Mouse (Mus musculus) embryo, embryonic 11 days (tissue): ENCODE measurements at regions not wholly inside any gene's neighbourhood (a gene's known extent, or its start where the extent isn't known, plus 50 kb on each side); places are given as distances from the start of the nearest gene placed in this dataset.

Source experiments
- DNase-seq: peaks from one replicate; pipeline ENCODE4 v3.0.0-alpha.2; 2015

DNA sequence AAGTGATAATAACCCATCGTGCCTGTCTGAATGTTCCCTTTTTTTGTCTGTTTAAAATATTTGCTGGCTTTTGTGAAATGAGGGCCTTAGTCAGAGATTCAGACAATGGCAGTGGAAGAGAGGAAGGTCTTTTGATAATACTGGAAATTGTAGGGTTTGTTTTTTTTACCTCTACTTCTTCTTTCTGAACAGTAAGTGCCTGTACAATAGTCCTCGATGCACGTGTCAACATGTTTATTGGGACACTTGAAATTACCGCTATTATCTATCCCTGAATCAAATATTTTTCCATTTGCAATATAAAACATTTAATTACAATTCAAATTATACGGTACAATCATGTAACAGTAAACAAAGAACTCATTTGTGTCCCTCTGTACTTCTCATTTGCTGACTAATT is 733.5 kb downstream of the Fam19a2 start:
- no peak for DNase-seq

DNA sequence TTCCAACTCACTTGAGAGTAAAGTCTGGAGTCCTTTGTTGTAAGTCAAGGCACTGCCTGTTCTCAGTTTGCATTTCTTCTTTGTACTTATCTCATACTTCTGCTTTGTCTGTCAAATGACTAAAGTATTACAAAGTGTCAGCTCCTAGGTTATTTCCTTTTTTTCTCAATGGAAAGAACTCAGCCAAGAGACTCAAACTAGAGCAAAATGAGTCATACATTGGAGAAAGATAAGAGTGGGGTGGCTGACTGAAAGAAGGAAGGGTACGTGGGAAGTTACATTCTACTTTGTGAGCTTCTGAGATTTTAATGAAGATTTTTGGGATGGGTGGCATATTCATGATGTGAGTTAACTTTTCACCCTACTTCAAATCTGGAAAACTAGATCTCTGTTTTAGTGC is 735.2 kb downstream of the Fam19a2 start:
- DNase-seq = no peak

DNA sequence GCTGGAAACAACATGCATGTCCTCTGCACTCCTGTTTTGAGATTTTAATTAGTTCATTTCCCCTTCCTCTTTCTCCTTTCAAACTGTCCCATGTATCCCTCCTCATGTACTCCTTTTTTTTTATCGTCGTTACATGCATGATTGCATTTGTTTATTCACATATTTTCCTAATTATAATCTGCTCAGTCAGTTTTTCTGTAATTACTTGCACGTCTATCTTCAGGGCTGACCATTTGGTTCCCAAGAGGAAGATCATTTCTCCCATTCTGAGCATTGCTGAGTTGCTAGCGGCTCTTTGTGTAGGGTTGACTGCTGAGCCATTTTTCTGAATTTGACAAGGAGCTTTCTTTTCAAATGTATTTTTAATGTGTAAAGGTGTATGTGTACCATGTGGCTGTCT is 781.2 kb downstream of the Fam19a2 start:
- no peak for DNase-seq

DNA sequence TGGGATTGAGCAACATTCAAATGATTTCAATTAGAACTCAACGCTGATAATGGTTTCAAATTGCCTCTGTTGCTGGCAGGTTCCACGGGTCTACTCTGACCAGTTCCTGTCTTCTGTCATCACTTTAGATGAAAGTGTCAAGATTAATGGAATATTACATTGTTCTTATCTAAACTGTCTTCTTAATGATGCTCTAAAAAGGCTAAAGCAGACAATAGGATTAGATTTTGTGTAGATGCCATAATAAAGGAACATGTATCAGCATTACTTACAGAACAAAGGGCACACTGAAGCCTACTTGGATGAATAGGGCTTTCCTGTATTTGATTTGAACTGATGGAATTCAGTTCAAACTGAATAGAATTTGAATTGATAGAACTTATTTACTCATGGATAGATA is 782.0 kb downstream of the Fam19a2 start:
- no peak for DNase-seq

DNA sequence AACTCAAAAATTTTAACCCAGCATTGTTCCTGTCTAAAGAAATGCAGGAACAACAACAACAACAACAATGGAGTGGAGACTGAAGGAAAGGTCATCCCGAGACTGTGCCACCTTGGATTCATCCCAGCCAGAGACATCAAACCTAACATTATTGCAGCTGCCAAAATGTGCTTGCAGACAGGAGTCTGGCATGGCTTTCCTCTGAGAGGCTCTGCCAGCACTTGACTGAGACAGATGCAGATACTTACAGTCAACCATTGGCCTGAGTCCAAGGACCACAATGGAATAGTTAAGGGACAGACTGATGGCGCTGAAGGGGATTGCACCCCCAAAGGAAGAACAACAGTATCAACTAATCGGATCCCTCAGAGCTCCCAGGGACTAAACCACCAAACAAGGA is 819.0 kb downstream of the Fam19a2 start:
- no peak for DNase-seq

DNA sequence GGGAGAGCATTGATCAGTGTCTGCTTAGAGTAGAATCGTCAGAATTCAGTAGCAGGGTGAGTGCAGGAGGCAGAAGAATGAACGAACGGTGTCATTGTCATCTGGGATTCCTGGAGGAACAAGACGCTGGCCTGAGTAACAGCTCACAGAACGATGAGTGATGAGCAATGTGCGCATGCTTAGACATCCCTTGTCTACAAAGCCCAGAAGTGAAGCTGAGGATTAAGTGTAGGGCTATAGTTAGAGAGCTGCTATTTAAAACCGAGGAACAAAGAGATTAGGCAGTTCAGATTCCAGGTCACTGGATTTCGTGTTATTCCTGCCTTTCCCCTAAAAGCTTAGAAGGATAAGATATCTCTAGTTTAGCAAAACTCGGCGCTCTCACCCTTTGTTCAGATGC is 826.8 kb downstream of the Fam19a2 start:
- no peak for DNase-seq

DNA sequence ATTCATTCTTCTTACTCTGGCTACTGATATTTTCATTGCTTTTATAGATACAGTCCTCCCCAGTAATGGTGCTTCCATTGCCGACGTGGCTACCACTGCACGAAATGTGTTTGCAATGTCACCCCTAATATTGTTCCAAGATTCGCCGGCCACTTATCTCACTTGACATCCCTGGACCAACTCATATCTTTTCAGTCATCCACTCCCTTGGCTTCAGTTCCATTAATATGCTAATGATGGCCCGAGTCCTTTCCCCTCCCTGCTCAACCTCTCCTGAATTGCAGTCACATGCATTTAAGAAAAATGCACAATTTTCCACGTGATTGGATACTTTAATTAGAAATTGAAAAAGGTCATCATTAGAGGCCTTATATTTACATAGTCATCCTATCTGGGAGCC is 827.6 kb downstream of the Fam19a2 start:
- no peak for DNase-seq

DNA sequence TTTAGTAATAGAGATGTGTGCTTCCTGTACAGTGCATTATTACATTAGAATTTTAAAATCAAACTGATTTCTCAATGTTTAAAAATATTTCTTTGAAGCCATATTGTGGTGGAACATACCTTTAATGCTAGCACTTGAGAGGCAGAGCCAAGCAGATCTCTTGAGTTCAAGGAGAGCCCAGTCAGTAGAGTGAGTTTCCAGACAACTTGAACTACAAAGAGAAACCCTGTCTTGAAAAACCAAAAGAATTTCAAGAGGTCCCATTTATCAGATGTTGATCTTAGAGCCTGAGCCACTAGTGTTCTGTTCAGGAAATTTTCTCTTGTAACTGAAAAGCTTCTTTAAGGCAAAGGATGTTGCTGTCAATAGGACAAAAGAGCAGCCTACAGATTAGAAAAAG is 855.8 kb downstream of the Fam19a2 start:
- DNase-seq = no peak

DNA sequence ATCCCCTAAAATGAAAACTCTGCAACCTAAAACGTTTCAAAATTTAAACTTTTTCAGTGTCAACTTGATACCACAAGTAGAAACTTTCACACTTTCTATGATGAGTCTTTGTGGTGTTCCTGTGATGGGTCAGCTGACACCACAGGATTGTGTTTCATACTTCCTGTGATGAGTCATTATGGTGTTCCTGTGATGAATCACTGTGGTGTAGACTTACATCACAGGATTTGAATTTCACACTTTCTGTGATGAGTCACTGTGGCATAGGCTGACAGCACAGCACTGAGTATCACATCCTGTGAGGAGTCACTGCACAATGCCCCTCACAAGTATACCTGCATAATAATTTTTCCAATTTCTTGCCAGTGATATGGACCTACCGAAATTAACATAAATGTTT is 874.7 kb downstream of the Fam19a2 start:
- no peak for DNase-seq

DNA sequence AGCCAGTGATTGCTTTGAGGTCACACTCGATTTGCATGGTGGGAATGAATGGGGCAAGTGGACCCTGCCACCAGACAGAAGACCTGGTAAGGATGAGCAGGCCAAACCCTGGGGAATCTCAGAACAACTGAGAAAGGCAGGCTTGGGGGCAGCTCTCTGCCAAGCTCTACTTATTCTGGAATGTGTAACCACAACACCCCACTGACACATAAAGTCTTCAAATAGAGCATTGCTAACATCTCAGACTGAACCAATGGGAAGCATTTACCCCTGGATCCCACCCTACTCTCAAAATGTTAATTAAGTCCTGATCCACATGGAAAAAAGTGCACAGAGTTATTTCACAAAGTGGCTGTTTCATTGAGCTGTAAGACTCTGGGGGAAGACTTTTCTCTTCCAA is 878.5 kb downstream of the Fam19a2 start:
- no peak for DNase-seq

DNA sequence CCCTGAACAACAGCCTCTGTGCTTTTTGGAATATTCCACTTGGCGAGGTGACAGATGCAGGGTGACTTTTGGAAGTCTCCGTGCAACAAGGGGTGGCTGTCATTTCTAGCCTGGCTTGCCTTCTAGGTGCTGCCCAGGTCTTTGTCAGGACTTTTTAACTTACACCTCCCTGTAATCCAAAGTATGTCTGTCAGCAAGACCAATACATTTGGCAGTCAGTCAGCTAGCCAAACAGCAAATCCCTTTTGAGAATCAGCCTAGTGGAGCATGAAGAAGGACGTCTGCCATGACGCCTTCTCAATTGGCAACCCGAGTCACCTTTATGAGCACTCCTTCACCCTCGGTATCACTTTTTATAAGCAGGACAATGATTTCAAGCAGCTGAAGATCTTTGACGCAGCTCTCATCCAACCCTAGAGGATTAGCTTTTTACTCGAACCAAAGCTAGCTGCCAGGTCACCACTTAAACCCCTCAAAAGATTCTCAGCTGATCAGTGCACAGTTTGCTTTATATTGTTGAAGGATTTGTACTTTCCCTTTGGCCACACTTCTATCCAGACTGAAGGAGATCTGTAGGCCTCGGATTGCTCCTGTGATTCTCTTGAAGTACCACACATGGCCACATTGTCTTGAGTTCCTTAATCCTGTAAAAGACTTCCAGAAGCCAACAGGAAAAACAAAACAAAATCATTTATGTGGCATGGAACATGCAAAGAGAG is 883.1 kb downstream of the Fam19a2 start:
- DNase-seq = no peak

DNA sequence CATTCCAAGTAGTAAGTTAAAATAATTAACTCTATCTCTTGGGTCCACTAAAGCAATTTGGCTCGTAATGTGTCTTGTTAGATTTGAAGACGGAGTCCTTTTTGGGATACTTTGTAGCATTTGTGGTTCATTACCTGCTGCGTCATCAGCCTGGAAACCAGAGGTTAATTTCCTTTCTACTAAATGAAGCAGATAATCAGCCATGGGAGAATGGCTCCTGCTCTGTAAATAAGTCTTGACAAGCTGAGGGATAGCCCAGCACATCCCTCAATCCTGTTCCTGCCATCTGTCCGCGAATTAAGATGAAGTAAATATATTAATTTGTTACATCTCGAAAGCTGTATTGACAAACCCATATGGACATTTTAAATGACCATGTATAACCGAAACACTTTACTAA is 899.6 kb downstream of the Fam19a2 start:
- no peak for DNase-seq

DNA sequence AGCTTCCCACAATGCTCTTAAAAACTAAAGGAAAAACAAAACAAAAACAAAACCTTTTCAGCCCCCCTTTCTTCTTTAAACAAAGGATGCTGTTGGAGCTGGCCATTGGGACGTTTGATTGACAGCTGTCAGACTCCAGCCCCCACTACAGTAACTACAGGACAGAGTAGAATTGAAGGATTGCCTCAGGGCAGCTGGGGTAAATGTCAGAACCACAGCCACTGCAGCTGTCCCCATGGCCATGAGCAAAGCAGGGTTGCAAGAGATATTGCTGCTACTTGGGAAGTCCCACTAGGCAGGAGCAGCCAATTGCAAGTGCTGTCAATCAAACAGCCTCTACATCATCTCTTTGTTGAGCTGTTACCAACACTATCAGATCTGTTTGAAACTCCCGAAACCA is 911.8 kb downstream of the Fam19a2 start:
- DNase-seq = no peak

DNA sequence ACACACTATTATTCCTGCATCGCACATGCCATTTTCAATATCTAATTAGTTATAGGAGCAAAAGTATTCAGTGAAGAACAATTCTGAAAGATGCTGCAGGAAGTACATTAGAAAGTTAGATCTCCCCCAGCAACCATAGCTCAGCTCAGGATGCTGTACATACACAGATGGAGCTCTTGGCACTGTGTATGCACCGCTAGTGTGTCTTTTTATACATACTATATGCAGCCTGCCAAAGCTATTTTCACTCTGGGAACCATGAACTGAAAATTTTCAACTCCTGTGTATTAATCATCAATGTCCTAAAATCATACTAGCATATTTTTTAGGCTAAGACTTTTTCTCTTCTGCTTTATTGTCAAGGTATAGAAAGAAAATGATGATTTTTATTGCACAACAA is 944.5 kb downstream of the Fam19a2 start:
- DNase-seq = no peak

DNA sequence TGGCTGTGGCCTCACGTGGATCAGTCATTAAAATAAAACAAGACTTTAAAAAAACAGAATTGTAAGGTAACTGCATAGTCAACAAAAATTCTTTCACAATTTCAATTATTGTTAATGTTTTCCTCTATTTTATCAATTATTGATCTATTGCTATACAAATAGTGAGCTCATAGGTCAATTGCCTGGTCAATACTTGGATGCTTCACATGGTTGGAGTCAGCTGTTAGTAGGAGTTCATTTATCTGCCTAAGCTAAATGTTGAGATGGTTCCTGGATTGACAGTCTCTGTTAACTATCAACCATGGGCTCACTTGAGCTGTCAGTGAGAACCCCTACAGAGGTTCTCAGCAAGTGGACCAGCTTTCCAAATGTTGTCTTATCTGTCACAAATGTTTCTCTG is 955.7 kb downstream of the Fam19a2 start:
- no peak for DNase-seq

DNA sequence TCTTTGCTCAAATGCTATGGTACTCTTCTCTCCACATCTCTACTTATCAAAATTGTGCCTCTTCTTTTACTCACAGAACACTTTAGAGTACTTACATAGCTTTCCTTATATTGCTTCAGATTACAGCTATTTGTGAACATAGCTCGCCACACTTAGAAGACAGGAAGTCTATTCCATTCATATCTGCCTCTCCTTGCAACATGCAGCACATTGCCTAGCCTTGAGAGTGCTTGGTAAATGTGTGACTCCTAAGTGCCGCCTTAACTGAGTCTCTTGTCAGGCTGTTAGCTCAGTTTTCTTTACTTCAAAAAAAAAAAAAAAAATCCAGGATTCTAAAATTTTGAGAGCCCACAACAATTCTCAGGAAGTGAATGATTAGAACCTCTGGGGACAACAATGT is 958.3 kb downstream of the Fam19a2 start:
- no peak for DNase-seq

DNA sequence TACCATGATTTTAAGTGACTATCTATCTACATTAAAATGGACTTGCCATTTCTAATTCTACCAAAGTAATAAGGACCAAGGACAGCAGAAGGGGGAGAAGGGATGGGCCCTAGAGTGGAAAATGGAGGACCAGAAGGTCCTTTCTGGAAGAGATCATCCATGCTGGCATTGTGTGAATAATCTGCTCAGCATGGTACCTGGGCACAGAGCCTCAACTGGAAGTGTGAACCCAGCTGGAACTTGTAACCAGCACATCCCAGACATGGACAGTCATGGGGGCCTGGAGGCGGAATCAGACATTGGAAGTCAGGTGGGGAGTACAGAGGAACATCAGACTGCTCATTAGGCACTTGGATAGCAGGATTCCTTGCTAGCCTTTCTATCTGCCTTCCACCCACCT is 963.3 kb downstream of the Fam19a2 start:
- no peak for DNase-seq

DNA sequence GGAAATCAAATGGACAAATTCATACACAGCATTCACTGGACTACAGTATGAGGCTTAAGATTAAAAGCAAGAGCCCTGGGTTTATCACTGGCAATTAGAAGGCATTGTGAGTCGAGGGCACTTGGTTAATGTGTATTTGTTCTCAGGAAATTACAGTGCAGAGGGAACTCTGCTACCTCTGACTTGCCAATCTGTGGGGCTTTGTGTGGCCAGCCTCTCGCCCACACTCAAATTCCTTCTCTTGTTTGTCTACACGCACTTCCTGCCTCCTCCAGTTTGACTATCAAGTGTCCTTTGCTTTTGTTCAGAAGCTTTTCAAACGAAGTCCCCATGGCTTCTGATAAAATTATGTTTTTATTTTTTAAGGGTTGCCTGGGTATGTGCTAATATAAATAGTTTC is 985.6 kb downstream of the Fam19a2 start:
- DNase-seq = peak; percentile 3

DNA sequence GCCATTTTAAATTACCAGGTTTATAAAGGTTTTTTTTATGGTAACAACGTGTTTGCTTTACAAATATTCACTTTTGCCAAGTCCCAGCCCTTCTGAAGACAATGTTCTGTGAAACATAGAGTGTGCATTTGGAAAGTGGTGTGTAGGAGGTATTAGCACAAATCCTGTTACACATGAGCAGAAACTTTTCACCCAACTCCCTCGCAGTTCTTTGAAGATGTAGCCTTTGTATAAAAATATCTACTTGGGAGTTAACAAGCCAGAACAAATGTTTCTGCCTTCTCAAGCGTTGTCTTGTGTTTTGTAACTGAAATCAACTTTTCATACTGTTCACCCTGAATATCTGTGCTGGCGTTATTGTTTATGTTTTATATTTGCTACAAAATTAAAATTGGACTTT is 986.2 kb downstream of the Fam19a2 start:
- DNase-seq = no peak

DNA sequence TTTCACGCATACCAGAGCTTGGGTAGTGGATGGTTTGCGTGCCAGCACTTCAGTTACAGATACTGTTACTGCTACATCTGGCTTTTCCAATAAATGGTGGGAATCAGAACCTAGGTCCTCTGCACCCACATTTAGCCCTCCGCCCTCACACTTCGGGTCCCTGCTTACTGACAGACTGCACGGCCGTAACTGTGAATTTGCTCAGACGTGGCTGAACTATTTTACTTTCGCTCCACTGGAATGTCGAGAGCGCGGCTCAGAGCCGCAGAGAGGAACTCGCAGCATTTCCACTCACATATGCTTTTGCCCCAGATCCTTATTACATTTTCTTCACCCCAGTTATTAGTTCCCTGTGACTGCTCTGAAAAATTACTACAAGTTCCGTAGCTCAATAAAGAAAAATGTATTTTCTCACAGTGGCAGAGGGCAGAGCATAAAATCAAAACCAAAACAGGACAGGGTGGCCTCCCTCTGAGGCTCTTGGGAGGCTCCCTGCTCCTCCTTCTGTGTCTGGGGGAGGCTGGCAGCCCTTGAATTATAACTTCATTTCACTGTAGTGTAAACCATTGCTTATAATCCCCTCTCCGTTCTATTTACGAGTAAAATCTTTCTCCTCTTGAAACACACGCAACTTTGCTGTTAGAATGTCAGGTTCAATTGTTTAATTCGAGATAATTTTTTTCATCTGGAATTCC is 1024.7 kb downstream of the Fam19a2 start:
- DNase-seq = peak; percentile 9

DNA sequence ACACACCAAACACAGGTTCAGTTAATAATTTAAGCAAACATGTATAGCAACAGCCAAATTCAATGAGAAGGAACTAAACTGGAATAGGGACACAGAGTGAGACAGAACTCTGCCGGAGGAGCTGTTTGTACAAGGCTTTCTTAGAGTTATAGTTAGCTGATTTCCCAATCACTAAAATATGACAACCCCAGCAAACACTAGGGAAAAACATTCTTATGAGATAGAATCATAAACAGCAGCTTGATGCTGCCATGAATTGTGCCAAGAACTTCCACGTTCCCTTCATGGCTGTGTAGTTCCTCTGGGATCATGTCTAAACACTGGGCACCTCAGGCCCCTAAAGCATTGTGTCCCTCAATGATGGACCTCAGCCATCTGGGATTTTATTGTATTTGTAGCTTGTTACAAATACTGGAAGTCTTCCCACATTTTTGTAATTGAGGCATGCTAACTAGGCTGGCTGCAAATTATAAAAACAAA is 1033.4 kb downstream of the Fam19a2 start:
- DNase-seq = no peak

DNA sequence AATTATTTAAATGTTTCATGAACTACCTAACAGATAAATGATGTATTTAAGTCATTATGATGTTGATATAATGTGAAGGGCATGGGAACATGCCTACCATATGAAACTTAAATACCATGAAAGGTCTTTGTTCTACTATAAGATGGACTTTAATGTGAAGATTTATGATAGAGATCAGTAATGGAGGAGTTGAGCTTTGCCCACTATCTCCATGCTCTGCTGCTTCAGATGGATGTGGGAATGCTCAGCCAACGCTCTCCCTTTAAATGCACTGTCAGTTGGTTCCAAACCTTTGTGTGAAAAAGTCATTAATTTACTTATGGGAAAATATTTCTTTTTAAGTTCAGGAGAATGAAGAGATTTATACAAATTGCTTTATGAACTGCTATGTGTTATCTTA is 1040.9 kb downstream of the Fam19a2 start:
- DNase-seq = no peak

DNA sequence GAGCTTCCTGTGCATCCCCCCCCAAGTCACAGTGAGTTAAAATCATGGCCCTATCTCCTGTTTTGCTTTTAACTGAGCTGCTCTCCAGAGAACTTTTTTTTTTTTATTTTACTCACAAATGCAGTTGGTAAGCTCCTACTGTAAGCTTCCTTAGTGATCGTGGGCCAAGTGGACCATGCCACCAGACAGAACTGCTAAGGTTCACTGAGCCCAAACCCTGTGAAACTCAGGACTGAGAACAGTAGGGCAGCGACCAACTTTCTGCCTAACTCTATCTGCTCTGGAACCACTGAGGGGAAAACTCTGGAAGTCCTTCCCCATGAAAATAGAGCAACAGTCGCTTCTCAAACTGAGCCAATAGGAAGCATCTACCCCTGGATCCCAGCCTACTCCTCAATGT is 1041.8 kb downstream of the Fam19a2 start:
- DNase-seq = no peak

DNA sequence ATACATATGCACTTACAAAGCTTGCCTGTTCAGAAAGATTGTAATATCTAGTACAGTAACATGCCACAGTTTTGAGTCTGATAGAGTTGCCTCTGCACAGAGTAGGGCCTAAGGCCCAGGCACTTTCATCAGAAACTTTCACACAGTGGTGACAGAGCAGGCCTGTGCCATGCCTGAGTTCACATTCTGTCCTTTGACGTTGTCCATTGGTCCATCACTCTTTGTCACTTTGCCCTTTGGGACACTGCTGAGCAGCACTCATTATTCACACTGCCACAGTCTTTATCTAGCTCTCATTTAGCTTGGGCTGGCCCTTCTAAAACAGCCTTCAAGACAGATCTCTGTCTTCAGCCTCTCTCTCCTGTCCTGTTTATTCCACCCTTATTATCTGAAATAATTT is 1055.0 kb downstream of the Fam19a2 start:
- DNase-seq = no peak
